Mouse (Mus musculus): ENCODE measurements at regions not wholly inside any gene's neighbourhood (a gene's known extent, or its start where the extent isn't known, plus 50 kb on each side); places are given as distances from the start of the nearest gene placed in this dataset.

DNA sequence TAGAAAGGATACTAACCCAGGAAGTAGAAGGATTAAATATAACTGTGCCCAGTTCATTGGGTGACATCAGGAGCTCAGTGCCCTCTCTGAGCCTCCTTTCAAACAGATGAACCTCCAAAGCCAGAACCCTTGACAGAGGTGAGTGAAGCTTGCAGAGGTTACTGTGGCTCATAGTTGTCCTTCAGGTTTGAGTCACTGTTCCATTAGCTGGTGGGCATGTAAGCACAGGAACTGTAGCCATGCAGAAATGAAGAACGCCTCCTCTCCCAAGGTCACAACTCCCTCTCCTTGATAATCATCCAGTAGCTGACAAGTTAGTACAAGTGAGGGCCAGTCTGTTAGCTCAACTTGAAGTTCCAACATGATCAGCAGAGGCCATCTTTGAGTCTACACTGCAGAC lies 794.1 kb upstream of the Lrrc6 start:
- TF ChIP-seq CTCF (conservative IDR thresholded peaks at IDR 0.05; ENCODE audit: insufficient read depth, insufficient read length, low read depth, low read length), result no peak
- no peak for TF ChIP-seq POLR2A (IDR thresholded peaks at IDR 0.05; ENCODE audit: low read depth, low read length)
